Mouse (Mus musculus) midbrain, embryonic 12.5 days (tissue): ENCODE results near the gene Gcc2. TPM values are rescaled to one million over a fixed set of nuclear protein-coding genes. Genes with fewer than 3 reads are reported as not detected.
A peak's percentile ranks its signal among the peaks of the same experiment; 100 is the strongest.
"Not testable (repeated sequence)": the region's sequence is repeated elsewhere in the genome, so short reads cannot be mapped to it uniquely, and the experiment has no call there.

Source experiments
- ATAC-seq: fragments of 200-750 bp; cut with Nextera tagmentation; 2 replicates; pipeline ENCODE4 v1.8.0; 2017; ENCODE audit warnings: low read depth, moderate TSS enrichment, moderate library complexity; ENCODE audit not compliant: low FRiP score
- H3K27ac ChIP-seq: fragments of 300-500 bp; sonication (generic); replicated peaks from 2 replicates; pipeline ENCODE4 v1.5.1; 2016; ENCODE audit warnings: mild to moderate bottlenecking
- H3K27me3 ChIP-seq: fragments of 300-500 bp; sonication (generic); 2 replicates; pipeline ENCODE4 v1.6.1; 2016; ENCODE audit warnings: mild to moderate bottlenecking
- H3K36me3 ChIP-seq: fragments of 300-500 bp; sonication (generic); 2 replicates; pipeline ENCODE4 v1.6.1; 2016
- H3K4me1 ChIP-seq: fragments of 300-500 bp; sonication (generic); 2 replicates; pipeline ENCODE4 v1.6.1; 2016
- H3K4me2 ChIP-seq: fragments of 300-500 bp; sonication (generic); replicated peaks from 2 replicates; pipeline ENCODE4 v1.6.1; 2016; ENCODE audit warnings: mild to moderate bottlenecking, moderate library complexity
- H3K4me3 ChIP-seq: fragments of 300-500 bp; sonication (generic); 2 replicates; pipeline ENCODE4 v1.5.1; 2016; ENCODE audit warnings: mild to moderate bottlenecking
- H3K9ac ChIP-seq: fragments of 300-500 bp; sonication (generic); replicated peaks from 2 replicates; pipeline ENCODE4 v1.6.1; 2016; ENCODE audit warnings: mild to moderate bottlenecking, moderate library complexity
- H3K9me3 ChIP-seq: fragments of 300-500 bp; sonication (generic); 2 replicates; pipeline ENCODE4 v1.6.1; 2016; ENCODE audit warnings: mild to moderate bottlenecking
- WGBS: fragments of 180-500 bp; shearing (Covaris S2); methylation state at CpG from one replicate; pipeline ENCODE4 v1.1.7; 2016; 5-methylcytosine and 5-hydroxymethylcytosine counted together
- polyA plus RNA-seq: library from polyadenylated mRNA; unstranded; fragments of >200 nt; fragmentation: Nextera tagmentation; extraction: Ambion mirVana; gene quantifications from 2 replicates; pipeline ENCODE4 v1.2.1, GENCODE M21; 2016

Gene Gcc2
- polyA plus RNA-seq, 1 experiment from 2014 or later, result 66.5 TPM

- not testable (repeated sequence) for H3K9ac ChIP-seq, H3K4me2 ChIP-seq, H3K36me3 ChIP-seq, ATAC-seq, H3K9me3 ChIP-seq, H3K27ac ChIP-seq, H3K4me1 ChIP-seq, H3K27me3 ChIP-seq, H3K4me3 ChIP-seq
- WGBS, result 86% methylated on average over 2 of the region's 2 CpGs
Observed at GRCm38 (mm10) chr10:58221571-58221970, 33.7 kb upstream of the Gcc2 start.

- H3K4me3 ChIP-seq, result not testable (repeated sequence)
- 88% methylated on average over 4 of the region's 6 CpGs for WGBS
Observed at GRCm38 (mm10) chr10:58223161-58223560, 32.1 kb upstream of the Gcc2 start.

GRCm38 (mm10) chr10:58223972-58224805 is 31.1 kb upstream of the Gcc2 start:
- H3K9ac ChIP-seq, H3K4me2 ChIP-seq, H3K4me1 ChIP-seq, H3K9me3 ChIP-seq, ATAC-seq, H3K27me3 ChIP-seq, H3K27ac ChIP-seq, H3K4me3 ChIP-seq, H3K36me3 ChIP-seq: not testable (repeated sequence)
- 83% methylated on average over 31 of the region's 31 CpGs for WGBS

More at GRCm38 (mm10) chr10:58223161-58223560, 32.1 kb upstream of the Gcc2 start:
- H3K4me2 ChIP-seq, ATAC-seq, H3K27ac ChIP-seq, H3K9ac ChIP-seq, H3K9me3 ChIP-seq, H3K27me3 ChIP-seq, H3K36me3 ChIP-seq, H3K4me1 ChIP-seq: not testable (repeated sequence)

GRCm38 (mm10) chr10:58224827-58225785 is 30.2 kb upstream of the Gcc2 start, which contains the start of gene AW822073:
TSS of gene AW822073 (minus strand) at chr10:58224930.
- H3K27ac ChIP-seq, H3K9ac ChIP-seq, H3K4me3 ChIP-seq, H3K9me3 ChIP-seq, H3K36me3 ChIP-seq, H3K4me2 ChIP-seq, H3K27me3 ChIP-seq, ATAC-seq, H3K4me1 ChIP-seq: not testable (repeated sequence)
- 84% methylated on average over 18 of the region's 18 CpGs for WGBS

GRCm38 (mm10) chr10:58226357-58226756 is 28.9 kb upstream of the Gcc2 start:
- not testable (repeated sequence) for H3K9ac ChIP-seq, H3K27ac ChIP-seq, H3K4me3 ChIP-seq, H3K9me3 ChIP-seq, H3K27me3 ChIP-seq, H3K4me1 ChIP-seq, ATAC-seq, H3K36me3 ChIP-seq, H3K4me2 ChIP-seq
- WGBS, result 69% methylated on average over 4 of the region's 4 CpGs

DNA sequence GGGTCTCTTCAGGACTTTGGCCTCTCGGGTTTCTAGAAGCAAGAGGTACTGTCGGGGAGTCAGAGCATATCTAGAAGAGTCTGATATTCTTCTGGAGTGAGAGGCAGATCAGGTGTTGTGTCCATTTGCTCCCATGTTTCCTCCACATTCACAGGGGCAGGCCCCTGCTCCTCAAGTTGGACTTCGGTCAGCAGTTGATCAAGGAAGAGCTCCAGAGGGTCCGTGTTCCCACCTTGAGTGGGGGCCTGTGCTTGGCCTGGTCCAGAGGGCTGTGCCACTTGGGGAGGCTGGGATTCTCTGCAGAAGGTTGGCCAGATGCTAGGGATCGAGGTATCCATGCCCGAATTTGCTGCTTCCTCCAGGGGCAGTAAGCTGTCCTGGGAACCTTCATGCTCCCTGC is 27.5 kb upstream of the Gcc2 start:
- H3K27me3 ChIP-seq, H3K4me2 ChIP-seq, H3K4me3 ChIP-seq, H3K36me3 ChIP-seq, H3K9ac ChIP-seq, H3K27ac ChIP-seq, H3K4me1 ChIP-seq, ATAC-seq: not testable (repeated sequence)
- peaks cover 18% of the 10 kb centered on the region for H3K9me3 ChIP-seq
- WGBS, result 87% methylated on average over 2 of the region's 6 CpGs

- H3K27ac ChIP-seq, H3K4me1 ChIP-seq, H3K36me3 ChIP-seq, H3K27me3 ChIP-seq, H3K4me3 ChIP-seq, ATAC-seq, H3K4me2 ChIP-seq, H3K9ac ChIP-seq: not testable (repeated sequence)
- H3K9me3 ChIP-seq, result peaks cover 18% of the 10 kb centered on the region
- WGBS, result 57% methylated on average over 3 of the region's 3 CpGs
Observed at GRCm38 (mm10) chr10:58230021-58230420, 25.3 kb upstream of the Gcc2 start.

DNA sequence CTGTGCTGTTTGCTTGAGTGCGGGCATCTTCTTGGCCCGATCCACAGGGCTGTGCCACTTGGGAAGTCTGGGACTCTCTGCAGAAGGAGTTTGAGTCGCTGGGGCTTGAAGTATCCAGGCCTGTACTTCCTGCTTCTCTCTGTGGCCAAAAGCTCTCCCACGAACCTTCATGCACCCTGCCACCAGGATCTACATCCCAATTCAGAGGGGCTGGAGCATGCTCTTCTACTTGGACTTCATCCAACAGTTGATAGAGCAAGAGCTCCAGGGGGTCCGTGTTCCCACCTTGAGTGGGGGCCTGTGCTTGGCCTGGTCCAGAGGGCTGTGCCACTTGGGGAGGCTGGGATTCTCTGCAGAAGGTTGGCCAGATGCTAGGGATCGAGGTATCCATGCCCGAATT is 24.2 kb upstream of the Gcc2 start:
- 84% methylated on average over 5 of the region's 7 CpGs for WGBS
- H3K36me3 ChIP-seq, H3K27me3 ChIP-seq, H3K4me1 ChIP-seq, H3K9ac ChIP-seq, H3K4me3 ChIP-seq, H3K4me2 ChIP-seq, H3K27ac ChIP-seq: not testable (repeated sequence)
- peak; percentile 24 for ATAC-seq
- peaks cover 18% of the 10 kb centered on the region for H3K9me3 ChIP-seq

- 90% methylated on average over 35 of the region's 35 CpGs for WGBS
- ATAC-seq, result peak; percentile 79
Observed at GRCm38 (mm10) chr10:58231779-58232640, 23.3 kb upstream of the Gcc2 start.

DNA sequence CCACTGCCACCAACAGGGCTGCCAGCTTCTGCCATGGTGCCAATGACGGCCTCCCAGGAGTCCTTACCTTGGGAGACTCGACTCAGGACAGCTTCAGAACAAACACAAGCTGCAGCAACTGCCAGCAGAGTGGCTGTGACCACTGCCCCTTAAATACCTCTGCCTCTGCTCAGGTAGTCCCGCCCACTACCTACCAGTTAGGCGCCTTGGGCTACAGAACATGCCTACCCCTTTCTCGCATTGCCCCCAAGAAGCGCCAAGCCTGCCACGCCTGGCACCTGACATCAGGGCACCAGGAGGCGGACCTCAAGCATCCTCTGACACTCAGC is 22.7 kb upstream of the Gcc2 start, which contains the start of gene Duxf3:
Gene Duxf3, minus strand, starts transcription at position 35 of the 329 bp plus-strand sequence.
- not testable (repeated sequence) for H3K4me2 ChIP-seq, H3K4me3 ChIP-seq, H3K9ac ChIP-seq, H3K4me1 ChIP-seq, H3K36me3 ChIP-seq, H3K27ac ChIP-seq, H3K27me3 ChIP-seq
- peaks cover 20% of the 10 kb centered on the region for H3K9me3 ChIP-seq
- WGBS, result 80% methylated on average over 6 of the region's 8 CpGs
- peak; percentile 50 for ATAC-seq

More at GRCm38 (mm10) chr10:58231779-58232640, 23.3 kb upstream of the Gcc2 start:
- H3K4me2 ChIP-seq, H3K27me3 ChIP-seq, H3K36me3 ChIP-seq, H3K9ac ChIP-seq, H3K4me3 ChIP-seq, H3K27ac ChIP-seq, H3K4me1 ChIP-seq: not testable (repeated sequence)
- H3K9me3 ChIP-seq, result peaks cover 19% of the 10 kb centered on the region

DNA sequence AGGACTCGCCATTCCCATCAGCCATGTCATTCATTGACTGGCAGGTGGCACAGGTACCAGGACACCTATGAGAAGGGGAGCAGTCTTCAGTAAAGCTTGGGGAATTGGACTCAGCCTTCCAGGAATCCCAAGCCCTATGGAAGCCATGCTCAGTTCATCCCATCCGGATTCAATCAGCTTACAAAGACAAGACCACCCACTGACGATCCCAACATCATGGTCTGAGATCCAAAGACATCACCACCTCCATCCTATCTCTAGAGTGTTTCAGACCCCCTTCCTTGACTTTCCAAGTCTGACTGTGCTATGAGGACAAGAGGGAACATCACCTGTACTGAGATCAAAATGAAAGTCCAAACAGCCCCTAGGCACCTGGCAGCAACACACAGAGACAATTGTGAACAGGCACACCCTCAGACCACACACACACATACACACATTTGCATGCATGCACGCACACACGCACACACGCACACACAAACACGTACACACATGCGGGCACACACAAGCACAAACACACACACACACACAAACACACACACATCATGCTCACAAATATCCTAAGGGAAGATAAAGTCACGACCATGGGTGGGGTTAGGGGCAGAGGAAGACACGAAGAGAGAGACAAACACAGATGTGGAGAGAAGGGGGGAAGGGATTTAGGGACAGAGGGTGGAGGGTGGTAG is 22.1 kb upstream of the Gcc2 start:
- H3K4me2 ChIP-seq, H3K4me3 ChIP-seq, H3K36me3 ChIP-seq, H3K9ac ChIP-seq, H3K4me1 ChIP-seq, H3K27ac ChIP-seq, H3K27me3 ChIP-seq: not testable (repeated sequence)
- H3K9me3 ChIP-seq, result peaks cover 21% of the 10 kb centered on the region
- 79% methylated on average over 10 of the region's 10 CpGs for WGBS
- ATAC-seq, result peak; percentile 44
